Mouse (Mus musculus) lung, postnatal 36 days (tissue): Measurements from ENCODE around the gene Cdh16.
"Not testable (repeated sequence)": the region's sequence is repeated elsewhere in the genome, so short reads cannot be mapped to it uniquely, and the experiment has no call there.

Experiments used
- DNase-seq: peaks from one replicate; pipeline ENCODE4 v3.0.0; 2022; ENCODE audit warnings: mixed read lengths

Gene Cdh16

DNA sequence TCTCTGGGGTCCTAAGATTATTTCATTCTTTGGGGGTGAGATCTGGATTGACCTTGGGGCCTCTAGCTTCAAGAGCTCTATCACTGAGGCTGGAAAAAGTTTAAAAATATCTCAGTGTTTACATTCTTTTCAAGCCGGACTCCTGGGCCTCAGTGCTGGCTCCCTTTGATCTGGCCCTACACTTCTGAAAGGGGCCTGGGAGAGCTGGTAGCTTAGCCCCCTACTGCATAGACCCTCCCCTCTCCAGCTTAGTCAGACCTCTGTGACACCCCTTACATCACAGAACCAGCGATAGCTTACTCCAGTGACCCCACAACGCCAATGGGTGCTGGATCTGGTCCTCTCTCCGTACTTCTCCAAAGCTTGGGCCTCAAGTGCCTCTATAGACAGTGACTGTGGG lies 12.6 kb downstream of the Cdh16 start:
- no peak for DNase-seq

- no peak for DNase-seq
Measured at GRCm38 (mm10) chr8:104610185-104610766, 13.9 kb downstream of the Cdh16 start.

DNA sequence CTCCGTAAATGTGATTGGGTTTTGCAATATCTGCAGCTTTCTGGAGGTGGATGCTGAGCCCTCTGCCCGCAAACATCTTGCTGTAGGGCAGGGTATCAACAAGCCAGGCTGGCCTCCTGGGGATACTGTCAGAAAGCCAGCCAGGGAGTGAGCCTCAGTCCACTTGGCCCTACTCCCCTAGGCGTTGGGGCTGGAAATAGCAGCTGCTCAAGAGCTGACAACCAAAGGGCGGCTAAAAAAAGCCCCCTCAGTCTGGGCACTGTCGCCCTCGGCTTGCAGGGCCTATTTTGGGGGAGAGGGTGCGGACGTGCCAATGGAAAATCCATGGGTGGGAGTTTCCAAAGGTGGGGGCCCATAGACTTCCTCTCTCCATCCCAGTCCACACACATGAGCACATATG lies 15.0 kb downstream of the Cdh16 start:
- DNase-seq = no peak

- no peak for DNase-seq
Measured at GRCm38 (mm10) chr8:104607944-104608343, 16.3 kb downstream of the Cdh16 start.

GRCm38 (mm10) chr8:104606329-104606728 lies 17.9 kb downstream of the Cdh16 start:
- no peak for DNase-seq

GRCm38 (mm10) chr8:104603245-104603593 lies 21.0 kb downstream of the Cdh16 start:
- no peak for DNase-seq

- DNase-seq = peak; percentile 92
Measured at GRCm38 (mm10) chr8:104602468-104603244, 21.5 kb downstream of the Cdh16 start.

DNA sequence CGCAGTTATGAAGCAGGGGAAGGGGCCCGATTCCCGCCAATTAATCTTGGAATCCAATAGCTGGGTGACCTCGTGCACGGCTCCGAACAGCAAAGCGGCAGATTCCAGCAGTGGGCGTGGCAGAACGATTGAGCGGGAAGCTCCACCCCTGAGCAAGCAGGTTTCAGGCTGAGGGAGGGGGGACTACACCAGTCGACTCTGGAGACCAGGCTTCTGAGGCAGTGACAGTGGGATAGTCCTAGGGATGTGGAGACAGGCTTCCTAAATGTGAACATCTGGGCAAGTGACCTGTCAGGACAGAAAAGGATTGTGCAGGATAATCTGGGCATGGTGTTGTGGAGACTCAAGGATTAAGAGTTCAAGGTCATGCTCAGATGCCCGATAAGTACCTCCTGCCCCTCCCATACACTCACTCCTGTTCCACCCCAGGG lies 22.2 kb downstream of the Cdh16 start:
- DNase-seq = peak; percentile 20

DNA sequence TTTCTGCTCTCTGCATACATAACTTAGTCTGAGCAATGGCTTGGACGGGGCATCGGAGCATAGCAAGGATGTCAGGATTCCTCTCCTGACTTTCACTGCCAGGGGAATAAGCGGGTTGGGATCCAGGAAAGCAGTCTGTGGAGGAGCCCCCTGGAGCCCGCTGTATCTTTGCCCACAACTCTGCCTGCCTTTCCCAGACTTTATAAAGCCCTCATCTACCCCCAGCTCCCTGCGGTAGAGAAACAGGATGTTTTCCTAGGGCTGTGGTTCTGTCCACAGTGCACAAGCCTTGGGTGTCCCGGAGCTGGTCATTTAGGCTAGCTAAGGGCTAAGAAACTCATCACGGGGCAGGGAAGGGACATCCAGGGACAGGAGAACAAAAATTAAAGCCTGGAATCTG lies 22.8 kb downstream of the Cdh16 start:
- no peak for DNase-seq

DNA sequence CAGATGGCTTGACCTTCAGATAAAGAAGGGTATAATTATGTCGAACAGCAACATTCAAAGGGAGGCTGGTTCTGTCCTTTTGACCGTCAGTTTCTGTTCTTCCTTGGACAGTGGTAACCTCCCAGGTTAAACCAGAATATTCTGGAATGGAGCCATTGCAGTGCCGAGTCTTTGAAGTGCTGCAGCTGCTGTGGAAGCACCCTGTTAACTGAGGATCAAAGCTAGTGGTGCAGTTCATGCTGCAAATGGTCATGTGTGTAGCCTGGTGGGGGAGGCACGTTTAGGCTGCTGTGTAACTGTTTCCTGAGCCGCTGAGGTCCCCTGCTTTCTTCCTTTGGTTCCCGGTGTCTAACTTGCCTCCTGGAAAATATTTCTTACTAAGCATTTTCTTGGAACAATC lies 25.7 kb downstream of the Cdh16 start:
- no peak for DNase-seq

GRCm38 (mm10) chr8:104597656-104598055 lies 26.5 kb downstream of the Cdh16 start:
- peak; percentile 27 for DNase-seq

DNA sequence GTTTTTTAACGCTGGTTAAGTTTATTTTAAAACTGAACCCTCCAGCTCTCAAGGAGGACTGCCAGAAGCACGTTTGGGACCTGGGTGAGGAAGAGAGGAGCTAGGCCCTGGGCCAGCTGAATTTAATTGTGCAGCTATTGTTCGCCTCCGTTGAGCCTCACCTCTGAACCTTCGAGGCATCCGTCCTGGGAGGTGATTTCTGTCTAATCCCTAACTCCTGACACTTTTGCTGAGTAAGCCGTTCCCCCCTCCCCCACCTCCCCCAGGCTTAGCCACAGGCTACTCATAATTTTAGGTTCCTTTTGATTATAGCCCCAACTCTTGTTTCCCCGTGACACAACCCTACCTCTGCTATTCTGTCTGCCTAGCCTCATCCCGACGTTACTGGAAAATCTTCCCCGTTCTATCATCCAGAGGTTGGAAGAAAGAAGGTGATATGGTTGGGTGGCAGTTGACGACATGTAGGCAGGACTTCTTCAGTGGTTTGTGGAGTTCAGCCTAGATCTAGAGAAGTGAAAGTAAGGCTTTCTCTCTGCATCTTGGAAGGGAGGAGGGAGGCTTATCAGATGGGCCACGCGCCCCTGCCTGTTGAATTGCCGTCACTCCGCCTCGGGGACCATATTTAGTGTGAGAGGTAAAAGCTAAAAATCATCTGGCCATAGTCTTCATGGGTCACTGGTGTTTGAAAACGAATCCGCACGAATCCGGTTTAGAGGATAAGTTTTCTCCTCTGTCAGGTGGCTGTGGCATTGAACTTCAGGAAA lies 28.2 kb downstream of the Cdh16 start:
- no peak for DNase-seq

GRCm38 (mm10) chr8:104594611-104595362 lies 29.4 kb downstream of the Cdh16 start:
- DNase-seq = no peak

DNA sequence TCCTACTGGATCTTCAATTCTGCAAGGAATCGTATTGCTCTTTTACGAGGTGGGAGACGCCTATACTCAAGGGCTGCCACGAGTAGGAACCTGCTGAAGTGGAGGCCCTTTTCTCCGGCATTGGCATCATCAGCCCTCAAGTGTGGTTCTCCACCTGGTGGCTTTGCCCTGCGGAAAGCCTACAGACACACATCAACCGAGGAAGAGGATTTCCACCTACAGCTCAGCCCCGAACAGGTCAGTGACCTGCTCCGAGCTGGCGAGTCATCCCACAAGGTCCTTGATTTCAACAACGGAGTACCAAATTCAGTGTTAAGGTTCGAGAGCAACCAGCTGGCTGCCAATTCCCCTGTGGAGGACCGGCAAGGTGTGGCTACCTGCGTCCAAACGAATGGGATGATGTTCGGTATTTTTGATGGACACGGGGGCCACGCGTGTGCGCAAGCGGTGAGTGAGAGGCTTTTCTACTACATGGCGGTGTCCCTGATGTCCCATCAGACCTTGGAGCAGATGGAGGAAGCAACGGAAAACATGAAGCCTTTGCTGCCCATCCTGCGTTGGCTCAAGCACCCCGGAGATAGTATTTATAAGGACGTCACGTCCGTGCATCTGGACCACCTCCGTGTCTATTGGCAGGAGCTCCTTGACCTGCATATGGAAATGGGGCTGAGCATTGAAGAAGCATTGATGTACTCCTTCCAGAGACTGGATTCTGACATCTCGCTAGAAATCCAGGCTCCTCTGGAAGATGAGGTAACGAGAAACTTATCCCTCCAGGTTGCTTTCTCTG lies 30.5 kb downstream of the Cdh16 start:
- peak; percentile 13 for DNase-seq

GRCm38 (mm10) chr8:104592566-104592965 lies 31.6 kb downstream of the Cdh16 start:
- no peak for DNase-seq

DNA sequence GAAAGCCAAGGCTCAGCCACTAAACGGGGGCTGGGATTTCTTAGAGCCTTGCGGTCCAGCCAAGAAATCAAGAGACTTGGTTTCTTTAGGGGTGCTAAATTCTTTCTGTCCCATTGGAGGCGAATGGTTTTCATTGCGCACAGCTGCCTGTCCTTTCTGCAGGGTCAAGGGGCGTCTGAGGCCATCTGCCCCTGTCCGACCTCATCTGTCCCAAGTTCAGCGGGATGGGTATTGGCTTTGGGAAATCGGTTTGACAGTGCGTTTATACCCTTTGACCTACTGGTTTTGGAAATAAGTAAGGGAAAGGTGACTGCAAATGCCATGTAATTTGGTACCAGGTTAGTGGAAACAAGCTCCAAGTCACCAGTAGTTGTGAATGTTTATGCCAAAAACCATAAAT lies 32.3 kb downstream of the Cdh16 start:
- no peak for DNase-seq

DNA sequence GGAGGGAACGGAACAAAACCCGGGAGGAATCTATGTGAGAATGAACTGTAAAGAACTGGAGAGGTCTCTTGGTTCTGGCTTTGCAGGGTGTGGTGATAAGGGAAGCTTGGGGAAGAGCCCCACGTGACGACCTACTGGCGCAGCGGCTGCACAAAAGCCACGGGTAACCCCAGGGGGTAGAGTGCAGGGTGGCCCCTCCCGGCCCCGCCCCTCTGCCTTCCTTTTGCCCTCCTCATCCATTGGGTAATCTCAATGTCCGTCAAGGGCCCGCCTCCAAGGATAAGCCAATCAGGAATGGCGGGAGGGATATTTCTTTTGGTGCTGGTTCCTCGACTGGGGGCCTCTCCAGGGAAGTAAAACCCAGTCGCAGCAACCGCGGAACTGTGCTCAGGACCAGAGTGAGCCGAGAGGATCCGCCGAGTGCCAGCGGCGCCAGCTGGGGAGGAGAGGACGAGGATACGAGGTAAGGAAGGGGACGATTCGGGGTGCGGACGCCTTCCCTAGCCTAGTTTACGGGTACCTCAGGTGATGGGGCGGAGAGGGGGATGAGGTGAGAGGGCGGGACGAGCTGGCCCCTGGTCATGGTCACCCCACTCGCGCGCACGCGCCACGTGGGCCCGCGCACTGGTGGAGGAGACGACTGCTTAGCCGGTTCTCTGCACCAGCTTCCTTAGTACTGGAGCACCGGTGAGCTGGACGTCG lies 32.9 kb downstream of the Cdh16 start, which contains the start of gene Pdp2:
Gene Pdp2 (plus strand): TSS at position 319 of the 702 bp plus-strand sequence.
- DNase-seq = peak; percentile 97

DNA sequence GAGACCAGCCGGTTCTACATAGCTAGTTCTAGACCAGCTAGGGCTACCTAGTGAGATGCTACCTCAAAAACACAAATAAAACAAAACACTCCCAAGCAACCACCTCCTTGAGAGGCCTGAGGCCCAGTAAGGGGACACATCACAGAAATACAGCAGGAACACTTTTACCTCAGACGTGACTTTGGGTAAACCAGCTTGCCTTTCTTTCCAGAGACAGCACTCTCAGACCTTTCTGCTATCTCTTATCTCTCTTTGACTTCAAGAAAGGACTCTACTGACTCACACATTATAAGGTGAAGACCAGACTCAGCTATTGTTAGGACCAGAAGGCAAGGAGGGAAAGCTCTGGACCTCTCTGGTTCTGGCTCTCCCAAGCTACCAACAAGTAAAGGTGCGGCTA lies 33.9 kb downstream of the Cdh16 start:
- no peak for DNase-seq

DNA sequence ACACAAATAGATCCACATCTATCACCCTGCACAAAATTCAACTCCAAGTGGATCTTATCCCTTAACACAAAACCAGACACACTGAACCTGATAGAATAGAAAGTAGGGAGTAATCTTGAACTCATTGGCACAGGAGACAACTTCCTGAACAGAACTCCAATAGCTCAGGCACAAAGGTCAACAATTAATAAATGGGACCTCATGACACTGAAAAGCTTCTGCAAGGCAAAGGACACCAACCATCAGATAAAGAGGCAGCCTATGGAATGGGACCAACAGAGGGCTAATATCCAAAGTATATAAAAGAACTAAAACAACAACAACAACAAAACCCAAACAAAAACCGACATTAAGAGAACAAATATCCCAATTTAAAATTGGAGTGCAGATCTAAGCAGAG lies 39.7 kb downstream of the Cdh16 start:
- no peak for DNase-seq

DNA sequence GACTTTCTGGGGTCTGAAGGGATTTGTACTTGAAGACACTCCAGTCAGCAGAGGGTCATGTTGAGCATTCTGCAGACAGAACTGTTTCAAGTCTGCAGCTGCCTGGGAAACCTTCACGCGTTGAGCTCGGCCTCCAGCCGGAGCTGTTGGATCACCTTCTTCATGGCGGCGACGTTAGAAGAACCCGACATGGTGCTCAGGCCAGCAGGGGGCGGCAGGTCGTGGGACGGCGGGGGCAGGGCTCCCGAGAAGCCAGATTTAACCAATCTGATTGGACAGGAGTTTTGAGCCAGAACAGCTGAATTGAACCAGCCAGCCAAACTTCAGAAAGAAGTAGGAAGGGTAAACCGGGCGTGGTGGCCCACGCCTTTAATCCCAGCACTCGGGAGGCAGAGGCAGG lies 46.6 kb downstream of the Cdh16 start:
- not testable (repeated sequence) for DNase-seq

DNA sequence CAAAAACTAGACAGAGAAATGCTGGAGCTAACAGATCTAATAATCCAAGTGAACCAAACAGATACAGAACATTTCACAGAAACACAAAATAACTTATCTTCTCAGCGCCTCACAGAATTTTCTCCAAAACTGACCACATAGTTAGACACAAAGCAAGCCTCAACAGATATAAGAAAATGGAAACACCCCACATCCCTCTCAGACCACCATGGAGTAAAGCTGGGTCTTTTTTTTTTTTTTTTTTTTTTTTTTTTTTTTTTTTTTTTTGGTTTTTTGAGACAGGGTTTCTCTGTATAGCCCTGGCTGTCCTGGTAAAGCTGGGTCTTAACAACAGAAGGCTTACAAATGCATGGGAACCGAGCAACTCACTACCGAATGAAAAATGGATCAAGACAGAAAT lies 47.4 kb downstream of the Cdh16 start:
- DNase-seq = no peak
